Mouse (Mus musculus) liver, embryonic 14.5 days (tissue): ENCODE measurements at regions not wholly inside any gene's neighbourhood (a gene's known extent, or its start where the extent isn't known, plus 50 kb on each side); places are given as distances from the start of the nearest gene placed in this dataset.

Experiments
- ATAC-seq: fragments of 200-750 bp; cut with Nextera tagmentation; 2 replicates; pipeline ENCODE4 v1.8.0; 2017; ENCODE audit warnings: moderate number of reproducible peaks, mild to moderate bottlenecking, moderate library complexity; ENCODE audit not compliant: insufficient read depth
- DNase-seq, 3 experiments: peaks; one replicate each; pipeline ENCODE4 v3.0.0-alpha.2; 2012 to 2013; ENCODE audit warnings: low read depth in 3 of 3, low spot score in 3 of 3
- H3K27ac ChIP-seq: fragments of 300-500 bp; sonication (generic); 2 replicates; pipeline ENCODE4 v1.5.1; 2014; ENCODE audit warnings: moderate library complexity, mild to moderate bottlenecking, control low read depth, inconsistent platforms
- H3K27me3 ChIP-seq: fragments of 300-500 bp; sonication (generic); 2 replicates; pipeline ENCODE4 v1.6.1; 2014; ENCODE audit warnings: mild to moderate bottlenecking, low read length, moderate library complexity; ENCODE audit not compliant: control insufficient read depth, insufficient read depth
- H3K36me3 ChIP-seq: fragments of 300-500 bp; sonication (generic); replicated peaks from 2 replicates; pipeline ENCODE4 v1.6.1; 2014; ENCODE audit warnings: low read depth; ENCODE audit not compliant: control insufficient read depth, insufficient read depth
- H3K4me1 ChIP-seq, 2 experiments: fragments of 200-500 bp in 1 of 2; fragments of 300-500 bp in 1 of 2; sonication (generic) in 1 of 2; replicated peaks; 2 replicates each; pipeline ENCODE4 v1.6.1; 2012 to 2014; ENCODE audit warnings: antibody characterized with exemption in 1 of 2, inconsistent platforms in 1 of 2, low read length in 1 of 2; ENCODE audit not compliant: control insufficient read depth in 2 of 2, insufficient read depth in 2 of 2
- H3K4me2 ChIP-seq: fragments of 300-500 bp; sonication (generic); 2 replicates; pipeline ENCODE4 v1.6.1; 2014; ENCODE audit warnings: low read depth, mild to moderate bottlenecking, control low read depth, moderate library complexity
- H3K4me3 ChIP-seq, 2 experiments: fragments of 200-500 bp in 1 of 2; fragments of 300-500 bp in 1 of 2; sonication (generic) in 1 of 2; 2 replicates each; pipeline ENCODE4 v1.5.1; 2012 to 2014; ENCODE audit warnings: low read depth in 2 of 2, low read length in 2 of 2, mild to moderate bottlenecking in 2 of 2, control low read depth in 1 of 2, inconsistent platforms in 1 of 2, moderate library complexity in 1 of 2; ENCODE audit not compliant: insufficient read depth in 1 of 2
- H3K9ac ChIP-seq: fragments of 300-500 bp; sonication (generic); replicated peaks from 2 replicates; pipeline ENCODE4 v1.6.1; 2014; ENCODE audit warnings: mild to moderate bottlenecking, control low read depth, moderate library complexity
- H3K9me3 ChIP-seq: fragments of 300-500 bp; sonication (generic); 2 replicates; pipeline ENCODE4 v1.6.1; 2016; ENCODE audit warnings: low read length, mixed read lengths; ENCODE audit not compliant: control insufficient read depth
- CTCF ChIP-seq: IDR thresholded peaks from 2 replicates; pipeline ENCODE4 v1.5.1; 2016; ENCODE audit warnings: antibody characterized with exemption, low read depth, control low read depth
- EP300 ChIP-seq: IDR thresholded peaks from 2 replicates; pipeline ENCODE4 v1.6.1; 2016; ENCODE audit warnings: antibody characterized with exemption, low read depth
- WGBS: fragments of 180-500 bp; shearing (Covaris S2); extraction: QIAGEN DNeasy Blood & Tissue Kit; methylation state at CpG from one replicate; pipeline ENCODE4 v1.1.7; 2014; ENCODE audit not compliant: insufficient replicate concordance; 5-methylcytosine and 5-hydroxymethylcytosine counted together

DNA sequence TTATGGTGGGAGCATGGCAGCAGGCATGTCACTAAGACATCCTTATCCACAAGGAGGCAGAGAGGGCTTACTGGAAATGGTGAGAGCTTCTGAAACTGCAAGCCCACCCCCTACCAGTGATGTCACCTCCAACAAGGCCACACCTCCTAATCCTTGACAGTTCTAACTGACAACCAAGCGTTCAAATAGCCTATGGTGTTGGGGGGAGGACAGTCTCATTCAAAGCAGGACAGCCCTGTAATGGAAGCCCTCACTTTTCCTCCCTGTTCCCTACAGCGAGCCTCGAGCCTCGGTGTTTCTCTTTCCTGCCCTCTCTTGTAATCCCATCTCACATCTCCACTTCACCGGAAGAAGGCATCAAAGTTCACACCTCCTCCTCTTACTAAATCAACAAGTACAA, 2290.6 kb upstream of the Gm7489 start:
- no peak for ATAC-seq
- H3K4me3 ChIP-seq = no peak overlapping the region
- no peak overlapping the region for H3K27ac ChIP-seq
- DNase-seq = no peak
- 40% methylated on average over 5 of the region's 5 CpGs for WGBS
- no peaks in the 10 kb centered on the region for H3K36me3 ChIP-seq
- no peaks in the 10 kb centered on the region for H3K9me3 ChIP-seq
- no peaks in the 10 kb centered on the region for H3K27me3 ChIP-seq
- H3K4me1 ChIP-seq = no peaks in the 10 kb centered on the region
- no peak overlapping the region for H3K4me2 ChIP-seq
- no peak for TF ChIP-seq CTCF
- no peak overlapping the region for H3K9ac ChIP-seq

GRCm38 (mm10) chr15:51595655-51596054, 2289.1 kb upstream of the Gm7489 start:
- no peaks in the 10 kb centered on the region for H3K9me3 ChIP-seq
- H3K4me3 ChIP-seq = no peak overlapping the region
- no peak overlapping the region for H3K4me2 ChIP-seq
- H3K4me1 ChIP-seq = no peaks in the 10 kb centered on the region
- no peak overlapping the region for H3K27ac ChIP-seq
- no peaks in the 10 kb centered on the region for H3K36me3 ChIP-seq
- 44% methylated on average over 1 of the region's 1 CpGs for WGBS
- H3K27me3 ChIP-seq = no peaks in the 10 kb centered on the region
- no peak for TF ChIP-seq EP300
- peak; percentile 57 for TF ChIP-seq CTCF
- ATAC-seq = no peak
- H3K9ac ChIP-seq = no peak overlapping the region
- no peak for DNase-seq

GRCm38 (mm10) chr15:51597841-51598240, 2286.9 kb upstream of the Gm7489 start:
- Histone ChIP-seq H3K36me3 (no peaks in the 10 kb centered on the region), H3K9ac (no peak overlapping the region), H3K27ac (no peak overlapping the region), H3K4me3 (no peak overlapping the region), H3K27me3 (no peaks in the 10 kb centered on the region), H3K4me1 (no peaks in the 10 kb centered on the region), H3K4me2 (no peak overlapping the region), H3K9me3 (no peaks in the 10 kb centered on the region)
- no peak for DNase-seq
- 53% methylated on average over 3 of the region's 3 CpGs for WGBS
- no peak for ATAC-seq
- TF ChIP-seq EP300 (no peak), CTCF (no peak)

DNA sequence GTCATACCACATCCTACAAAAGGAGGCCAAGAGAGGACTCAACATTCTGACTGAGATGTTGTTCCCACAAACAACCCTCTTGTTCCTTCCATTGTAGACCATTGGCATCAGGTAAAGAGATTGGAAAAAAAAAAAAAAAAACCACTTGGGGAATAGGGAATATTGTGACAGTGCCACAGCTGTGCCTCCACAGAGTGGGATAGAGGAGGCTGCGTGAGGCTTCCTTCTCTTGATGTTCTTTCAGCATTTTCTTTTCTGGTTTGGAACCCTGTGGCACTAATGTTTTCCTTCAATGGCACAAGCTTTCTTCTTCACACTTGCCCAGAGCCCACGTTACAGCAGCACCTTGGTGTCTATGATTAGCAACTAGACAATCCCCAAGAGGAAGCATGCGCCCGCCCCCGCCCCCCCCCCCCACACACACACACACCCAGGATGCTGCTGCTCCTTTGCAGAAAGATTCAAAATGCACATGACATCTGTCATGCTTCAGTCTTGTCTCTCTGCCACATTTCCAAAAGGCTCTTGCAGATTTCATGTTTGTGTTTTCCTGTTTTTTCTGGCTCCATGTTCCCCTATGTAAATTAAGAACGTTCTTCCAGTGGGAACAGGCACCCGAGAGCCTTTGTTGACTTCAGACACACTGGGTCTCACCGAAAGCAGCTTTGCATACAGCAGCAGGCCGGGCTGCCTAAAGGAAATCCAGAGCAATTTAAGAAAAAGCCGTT, 2283.4 kb upstream of the Gm7489 start:
- no peak overlapping the region for H3K4me2 ChIP-seq
- no peaks in the 10 kb centered on the region for H3K4me1 ChIP-seq
- TF ChIP-seq CTCF (no peak), EP300 (no peak)
- H3K4me3 ChIP-seq = no peak overlapping the region
- DNase-seq (no peak), ATAC-seq (no peak)
- no peaks in the 10 kb centered on the region for H3K36me3 ChIP-seq
- no peaks in the 10 kb centered on the region for H3K27me3 ChIP-seq
- 44% methylated on average over 10 of the region's 10 CpGs for WGBS
- no peak overlapping the region for H3K9ac ChIP-seq
- no peak overlapping the region for H3K27ac ChIP-seq
- H3K9me3 ChIP-seq = no peaks in the 10 kb centered on the region

GRCm38 (mm10) chr15:51621455-51621854, 2263.3 kb upstream of the Gm7489 start:
- Histone ChIP-seq H3K9ac (no peak overlapping the region), H3K4me1 (no peaks in the 10 kb centered on the region), H3K4me2 (no peak overlapping the region), H3K9me3 (no peaks in the 10 kb centered on the region), H3K36me3 (no peaks in the 10 kb centered on the region), H3K27ac (no peak overlapping the region), H3K4me3 (no peak overlapping the region), H3K27me3 (no peaks in the 10 kb centered on the region)
- no peak for TF ChIP-seq EP300
- no peak for TF ChIP-seq CTCF
- 77% methylated on average over 6 of the region's 6 CpGs for WGBS
- DNase-seq (no peak), ATAC-seq (no peak)
